Mouse (Mus musculus): ENCODE data around the gene Trim28. TPM values are rescaled to one million over a fixed set of nuclear protein-coding genes. Genes with fewer than 3 reads are reported as not detected.
"Not testable (repeated sequence)": the region's sequence is repeated elsewhere in the genome, so short reads cannot be mapped to it uniquely, and the experiment has no call there.

Trim28 gene
- total RNA-seq, 2 experiments from 2014 or later: 252 to 265 TPM

- intact Hi-C loops (cut with DNase I): loop anchor here (5.0 kb wide), 1 partner anchor 37 kb away; no protein-coding TSS in a partner anchor
- DNase-seq (ENCODE audit: extremely low spot score in 1 of 2, low spot score in 2 of 2): peak; percentile 7 to 50
These were observed 45.3 kb downstream of the Trim28 start for GRCm38 (mm10) chr7:13044254-13044625.

GRCm38 (mm10) chr7:13046084-13046483, 47.2 kb downstream of the Trim28 start:
- peak; percentile 4 to 57 for DNase-seq (ENCODE audit: extremely low spot score in 1 of 2, low spot score in 2 of 2)
- intact Hi-C loops (cut with DNase I): no loop called here

- intact Hi-C loops (cut with DNase I): no loop called here
- DNase-seq (ENCODE audit: extremely low spot score in 1 of 2, low spot score in 2 of 2): peak in 1 of 2 experiments; percentile 26
These were observed 54.1 kb downstream of the Trim28 start for GRCm38 (mm10) chr7:13053001-13053400.

DNA sequence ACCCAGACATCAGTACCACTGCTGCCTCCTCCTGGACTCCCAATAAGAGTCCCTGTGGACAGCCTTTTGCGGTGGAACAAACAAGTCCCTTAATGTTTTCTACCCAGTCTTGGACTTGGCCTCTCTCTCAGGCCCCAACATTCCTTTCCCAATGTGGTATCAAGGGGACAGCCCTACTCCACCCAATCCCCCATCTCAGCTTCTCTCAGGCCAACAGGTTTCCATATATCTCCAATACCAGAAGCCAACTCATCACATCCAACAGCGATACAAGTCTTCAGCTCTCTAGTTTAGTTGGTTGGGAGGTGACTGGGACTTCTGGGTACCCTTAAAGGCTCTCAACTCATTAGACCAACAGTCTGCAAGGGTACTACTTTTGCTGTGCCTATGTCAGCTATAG, 54.6 kb downstream of the Trim28 start:
- DNase-seq (ENCODE audit: extremely low spot score in 1 of 2, low spot score in 2 of 2): peak in 1 of 2 experiments; percentile 2
- intact Hi-C loops (cut with DNase I): no loop called here

GRCm38 (mm10) chr7:13053961-13054286, 55.0 kb downstream of the Trim28 start:
- DNase-seq (ENCODE audit: extremely low spot score in 1 of 2, low spot score in 2 of 2): no peak
- intact Hi-C loops (cut with DNase I): no loop called here

- intact Hi-C loops (cut with DNase I): loop anchor here (5.0 kb wide), 1 partner anchor 233 kb away; no protein-coding TSS in a partner anchor
- peak; percentile 98 for DNase-seq (ENCODE audit: extremely low spot score in 1 of 2, low spot score in 2 of 2)
These were observed 55.5 kb downstream of the Trim28 start, which contains the start of gene Mzf1 for GRCm38 (mm10) chr7:13054287-13055010. Gene Mzf1, minus strand, starts transcription at chr7:13054764.

- intact Hi-C loops (cut with DNase I): loop anchor here (5.0 kb wide), 1 partner anchor 230 kb away; no protein-coding TSS in a partner anchor
- DNase-seq (ENCODE audit: extremely low spot score in 1 of 2, low spot score in 2 of 2): no peak
These were observed 58.2 kb downstream of the Trim28 start for GRCm38 (mm10) chr7:13056913-13057700.

DNA sequence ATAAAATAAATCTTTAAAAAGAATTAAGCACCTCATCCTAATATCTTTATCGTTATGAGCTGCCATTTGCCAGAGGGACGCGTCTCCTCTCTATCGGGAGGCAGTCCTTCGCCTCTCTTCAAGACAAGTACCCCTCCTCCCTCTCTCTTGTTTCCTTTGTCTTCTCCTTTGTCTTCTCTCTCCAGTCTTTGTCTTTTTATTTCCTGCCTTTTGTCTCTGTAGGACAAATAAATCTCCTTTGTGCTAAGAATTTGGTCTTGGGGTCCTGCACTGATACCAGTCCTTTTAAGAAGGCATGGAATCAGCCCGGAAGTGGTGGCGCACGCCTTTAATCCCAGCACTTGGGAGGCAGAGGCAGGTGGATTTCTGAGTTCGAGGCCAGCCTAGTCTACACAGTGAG, 60.6 kb downstream of the Trim28 start:
- intact Hi-C loops (cut with DNase I): loop anchor here (5.0 kb wide), 1 partner anchor 228 kb away; no protein-coding TSS in a partner anchor
- DNase-seq (ENCODE audit: extremely low spot score in 1 of 2, low spot score in 2 of 2): no peak

- intact Hi-C loops (cut with DNase I); DNase-seq (ENCODE audit: extremely low spot score in 1 of 2, low spot score in 2 of 2): not testable (repeated sequence)
These were observed 64.5 kb downstream of the Trim28 start for GRCm38 (mm10) chr7:13063399-13063798.

GRCm38 (mm10) chr7:13072293-13072692, 73.4 kb downstream of the Trim28 start:
- no peak for DNase-seq (ENCODE audit: extremely low spot score in 1 of 2, low spot score in 2 of 2)
- intact Hi-C loops (cut with DNase I): no loop called here

Other genes starting within 250 kb of the Trim28 start
- 10 to 100 TPM; 22.1 to 23.4 TPM for gene Zscan18, start 195.5 kb upstream of the Trim28 start, total RNA-seq (2021)
- 10 to 100 TPM; 20.2 to 20.9 TPM for gene Zfp329, start 180.3 kb upstream of the Trim28 start, total RNA-seq (2021)
- 10 to 100 TPM; 14.5 to 16.7 TPM for gene Zfp110, start 164.4 kb upstream of the Trim28 start, total RNA-seq (2021)
- gene Zfp128, start 117.9 kb upstream of the Trim28 start, total RNA-seq (2021): 1 to 10 TPM; 7.5 to 7.7 TPM
- 10 to 100 TPM; 11.2 to 12.3 TPM for gene Zscan22, start 101.3 kb upstream of the Trim28 start, total RNA-seq (2021)
- 100 to 1,000 TPM; 507 to 513 TPM for gene Rps5, start 76.8 kb upstream of the Trim28 start, total RNA-seq (2021)
- gene Rnf225, start 71.7 kb upstream of the Trim28 start, total RNA-seq (2021): 1 to 10 TPM; 1.3 to 1.6 TPM
- gene Zfp324, start 33.3 kb upstream of the Trim28 start, total RNA-seq (2021): 10 to 100 TPM; 15.3 to 16.7 TPM
- gene Zfp446, start 21.3 kb upstream of the Trim28 start, total RNA-seq (2021): 1 to 10 TPM; 6.5 to 8.0 TPM
- under 1 TPM in 1 of 2 experiments, not detected in 1; 0.20 TPM for gene Slc27a5, start 922 bp upstream of the Trim28 start, total RNA-seq (2021)
- 10 to 100 TPM; 31.3 to 32.1 TPM for gene Zbtb45, start 10.9 kb downstream of the Trim28 start, total RNA-seq (2021)
- 100 to 1,000 TPM; 133 to 134 TPM for gene Chmp2a, start 35.7 kb downstream of the Trim28 start, total RNA-seq (2021)
- 100 to 1,000 TPM; 221 to 229 TPM for gene Ube2m, start 39.2 kb downstream of the Trim28 start, total RNA-seq (2021)
- 10 to 100 TPM; 15.2 to 15.9 TPM for gene Mzf1, start 55.6 kb downstream of the Trim28 start, total RNA-seq (2021)
- gene Vmn1r85, start 96.1 kb downstream of the Trim28 start, total RNA-seq (2021): under 1 TPM in 1 of 2 experiments, not detected in 1; 0.06 TPM
- gene Vmn1r86, start 120.8 kb downstream of the Trim28 start, total RNA-seq (2021): not detected
- gene Vmn1r87, start 141.0 kb downstream of the Trim28 start, total RNA-seq (2021): not detected
- gene Vmn1r88, start 160.5 kb downstream of the Trim28 start, total RNA-seq (2021): under 1 TPM; 0.17 to 0.20 TPM
- not detected for gene Vmn1r89, start 213.9 kb downstream of the Trim28 start, total RNA-seq (2021)